Mouse (Mus musculus) C2C12 (cell line): Measurements from ENCODE around the gene Ppp2r2c. TPM values are rescaled to one million over a fixed set of nuclear protein-coding genes. Genes with fewer than 3 reads are reported as not detected.

Source experiments
- H3K27me3 ChIP-seq: one replicate; pipeline ENCODE4 v1.6.1; 2011; ENCODE audit not compliant: control insufficient read depth, insufficient read depth, insufficient read length
- H3K36me3 ChIP-seq: one replicate; pipeline ENCODE4 v1.6.1; 2011; ENCODE audit not compliant: control insufficient read depth, insufficient read depth
- H3K4me3 ChIP-seq: one replicate; pipeline ENCODE4 v1.5.1; 2011; ENCODE audit warnings: mild to moderate bottlenecking, control low read depth; ENCODE audit not compliant: poor library complexity, insufficient read depth, severe bottlenecking
- H3K79me2 ChIP-seq: one replicate; pipeline ENCODE4 v1.6.1; 2011; ENCODE audit not compliant: control insufficient read depth, insufficient read depth
- H3K79me3 ChIP-seq: one replicate; pipeline ENCODE4 v1.6.1; 2011; ENCODE audit warnings: low read depth, control low read depth
- H3ac ChIP-seq: one replicate; pipeline ENCODE3; 2011; ENCODE audit warnings: low read depth; ENCODE audit not compliant: control insufficient read depth, insufficient read length
- CEBPB ChIP-seq: IDR thresholded peaks from one replicate; pipeline ENCODE4 v1.6.1; 2011; ENCODE audit warnings: low read depth, mild to moderate bottlenecking, control low read depth, moderate library complexity
- CTCF ChIP-seq: IDR thresholded peaks from one replicate; pipeline ENCODE4 v1.5.1; 2011; ENCODE audit not compliant: control insufficient read depth, insufficient read depth, insufficient read length
- FOSL1 ChIP-seq: IDR thresholded peaks from one replicate; pipeline ENCODE4 v1.8.0; 2011; ENCODE audit warnings: mild to moderate bottlenecking, low read length; ENCODE audit not compliant: poor library complexity, insufficient read depth, severe bottlenecking
- MAX ChIP-seq: IDR thresholded peaks from one replicate; pipeline ENCODE4 v1.6.1; 2011; ENCODE audit warnings: mild to moderate bottlenecking, control low read depth
- MYOD1 ChIP-seq: IDR thresholded peaks from one replicate; pipeline ENCODE4 v1.6.1; 2011; ENCODE audit warnings: low read depth; ENCODE audit not compliant: control insufficient read depth, insufficient read length
- MYOG ChIP-seq: IDR thresholded peaks from one replicate; pipeline ENCODE4 v1.6.1; 2011; ENCODE audit not compliant: control insufficient read depth, insufficient read length; ENCODE audit errors: extremely low read depth
- USF1 ChIP-seq: IDR thresholded peaks from one replicate; pipeline ENCODE4 v1.6.1; 2011; ENCODE audit warnings: low read depth, mild to moderate bottlenecking, control low read depth, moderate library complexity
- polyA plus RNA-seq: library from polyadenylated mRNA; unstranded; fragments of >200 nt; fragmentation: generic; extraction: Trizol; gene quantifications from one replicate; pipeline ENCODE4 v1.2.1, GENCODE M21; 2012; ENCODE audit warnings: missing spikeins

Gene Ppp2r2c
- polyA plus RNA-seq, 1 experiment = not detected

GRCm38 (mm10) chr5:36912602-36913310, 44.4 kb downstream of the Ppp2r2c start:
- H3K79me3 ChIP-seq = no peaks in the 10 kb centered on the region
- no peaks in the 10 kb centered on the region for H3K79me2 ChIP-seq
- no peak for TF ChIP-seq MYOG
- TF ChIP-seq USF1 = no peak
- no peak for TF ChIP-seq CEBPB
- no peak for TF ChIP-seq CTCF
- TF ChIP-seq FOSL1 = no peak
- no peak for TF ChIP-seq MAX
- no peak for TF ChIP-seq MYOD1
- no peak overlapping the region for H3K4me3 ChIP-seq
- no peak overlapping the region for H3ac ChIP-seq
- no peaks in the 10 kb centered on the region for H3K36me3 ChIP-seq
- peaks cover 76% of the 10 kb centered on the region for H3K27me3 ChIP-seq

DNA sequence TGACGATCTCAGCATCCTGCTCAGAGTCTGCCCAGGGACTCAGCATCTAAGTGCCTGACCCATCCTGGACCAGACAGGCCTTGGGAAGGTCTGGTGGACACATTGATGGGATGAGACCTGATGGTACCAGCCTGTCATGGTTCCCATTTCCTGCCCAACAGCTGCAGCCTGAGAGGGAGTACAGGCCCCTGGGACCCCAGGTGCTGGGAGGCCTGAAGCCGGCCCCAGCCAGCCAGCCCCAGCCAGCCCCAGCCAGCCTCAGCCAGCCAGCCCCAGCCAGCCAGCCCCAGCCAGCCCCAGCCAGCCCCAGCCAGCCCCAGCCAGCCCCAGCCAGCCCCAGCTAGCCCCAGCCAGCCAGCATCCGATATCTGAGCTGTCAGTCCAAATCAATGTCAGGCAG, 46.9 kb downstream of the Ppp2r2c start:
- peaks cover 63% of the 10 kb centered on the region for H3K27me3 ChIP-seq
- TF ChIP-seq MYOG = no peak
- TF ChIP-seq CEBPB = no peak
- TF ChIP-seq MYOD1 = no peak
- TF ChIP-seq USF1 = no peak
- no peak for TF ChIP-seq FOSL1
- TF ChIP-seq MAX = no peak
- no peak for TF ChIP-seq CTCF
- no peaks in the 10 kb centered on the region for H3K36me3 ChIP-seq
- H3K79me3 ChIP-seq = no peaks in the 10 kb centered on the region
- no peak overlapping the region for H3K4me3 ChIP-seq
- H3K79me2 ChIP-seq = no peaks in the 10 kb centered on the region
- no peak overlapping the region for H3ac ChIP-seq

GRCm38 (mm10) chr5:36916581-36916980, 48.3 kb downstream of the Ppp2r2c start:
- no peaks in the 10 kb centered on the region for H3K79me3 ChIP-seq
- H3K27me3 ChIP-seq = peaks cover 54% of the 10 kb centered on the region
- no peak overlapping the region for H3K4me3 ChIP-seq
- no peaks in the 10 kb centered on the region for H3K36me3 ChIP-seq
- TF ChIP-seq CTCF (no peak), MAX (no peak), MYOG (no peak), CEBPB (no peak), USF1 (no peak), MYOD1 (no peak), FOSL1 (no peak)
- no peaks in the 10 kb centered on the region for H3K79me2 ChIP-seq
- no peak overlapping the region for H3ac ChIP-seq

DNA sequence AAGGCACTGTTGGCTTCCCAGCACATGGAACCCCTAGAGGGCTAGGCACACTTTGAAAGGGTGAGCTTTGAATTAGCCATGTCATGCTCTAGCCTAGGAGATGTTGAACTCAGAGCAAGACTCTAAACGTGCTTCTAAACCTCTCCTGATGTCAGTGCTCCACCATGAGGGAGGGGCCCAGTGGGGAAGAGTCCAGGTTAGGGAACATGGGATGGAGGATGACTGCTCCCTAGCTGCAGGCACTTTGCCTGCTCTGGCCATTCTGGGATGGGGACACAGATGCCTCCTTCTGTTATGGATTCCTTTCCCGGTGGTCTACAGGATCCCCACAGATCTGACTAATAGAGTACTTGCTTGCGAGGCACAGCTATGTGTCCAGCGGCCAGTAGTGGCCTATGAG, 48.9 kb downstream of the Ppp2r2c start:
- Histone ChIP-seq H3K79me2 (no peaks in the 10 kb centered on the region), H3K36me3 (no peaks in the 10 kb centered on the region), H3K4me3 (no peak overlapping the region), H3K27me3 (peaks cover 50% of the 10 kb centered on the region), H3K79me3 (no peaks in the 10 kb centered on the region), H3ac (no peak overlapping the region)
- no peak for TF ChIP-seq FOSL1
- no peak for TF ChIP-seq MYOG
- TF ChIP-seq USF1 = no peak
- no peak for TF ChIP-seq CTCF
- no peak for TF ChIP-seq MYOD1
- no peak for TF ChIP-seq CEBPB
- no peak for TF ChIP-seq MAX

DNA sequence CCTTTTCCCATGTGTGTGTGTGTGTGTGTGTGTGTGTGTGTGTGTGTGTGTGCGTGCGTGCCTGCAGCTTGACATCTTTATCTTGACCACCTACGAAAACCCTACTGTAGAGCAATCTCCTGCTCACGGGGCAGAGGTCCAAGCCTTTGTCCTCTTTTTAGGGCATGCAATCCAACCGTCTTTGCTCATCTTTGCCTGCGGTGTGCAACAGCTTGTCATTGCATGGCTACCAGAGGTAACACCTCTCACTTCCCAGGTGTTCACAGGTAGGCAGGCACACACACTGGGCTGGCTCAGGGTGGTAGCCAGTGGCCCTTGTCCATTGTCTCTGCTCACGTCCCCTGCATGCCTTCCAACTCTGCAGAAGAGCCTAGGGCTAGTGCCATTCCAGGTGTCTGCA, 49.7 kb downstream of the Ppp2r2c start:
- no peak for TF ChIP-seq MYOD1
- no peak for TF ChIP-seq MAX
- no peak for TF ChIP-seq MYOG
- no peak for TF ChIP-seq CTCF
- TF ChIP-seq FOSL1 = no peak
- no peak for TF ChIP-seq CEBPB
- no peak for TF ChIP-seq USF1
- Histone ChIP-seq H3K36me3 (no peaks in the 10 kb centered on the region), H3ac (no peak overlapping the region), H3K79me3 (no peaks in the 10 kb centered on the region), H3K27me3 (peaks cover 47% of the 10 kb centered on the region), H3K79me2 (no peaks in the 10 kb centered on the region), H3K4me3 (no peak overlapping the region)
